Mouse (Mus musculus): ENCODE measurements around the gene Clmn. TPM values are rescaled to one million over a fixed set of nuclear protein-coding genes. Genes with fewer than 3 reads are reported as not detected.
"Not testable (repeated sequence)": the region's sequence is repeated elsewhere in the genome, so short reads cannot be mapped to it uniquely, and the experiment has no call there.

The Clmn gene
- polyA plus RNA-seq, 1 experiment: 14.4 TPM

- DNase-seq (ENCODE audit: extremely low spot score in 1 of 2, low spot score in 1 of 2): no peak
These were observed 99.1 kb downstream of the Clmn start for GRCm38 (mm10) chr12:104765761-104766160.

DNA sequence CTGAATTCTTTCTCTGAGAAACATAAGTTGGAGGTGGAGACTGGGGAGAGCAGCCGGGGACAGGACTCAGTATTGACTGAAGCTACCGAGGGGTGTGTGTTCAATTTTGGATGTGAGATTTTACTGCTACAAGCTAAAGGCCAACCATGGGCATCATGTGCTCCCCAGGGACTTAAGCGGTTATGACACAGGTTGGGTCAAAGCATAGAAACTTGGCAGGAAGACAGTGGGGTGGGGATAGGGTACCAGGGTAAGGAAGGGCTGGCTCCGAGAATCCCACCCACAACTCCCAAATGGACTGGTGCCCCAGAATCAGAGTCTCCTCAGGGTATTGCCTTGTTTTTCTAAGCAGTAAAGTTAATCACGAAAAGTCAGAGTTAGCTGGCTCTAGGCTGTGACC lies 99.8 kb downstream of the Clmn start:
- DNase-seq (ENCODE audit: extremely low spot score in 1 of 2, low spot score in 1 of 2): no peak

DNA sequence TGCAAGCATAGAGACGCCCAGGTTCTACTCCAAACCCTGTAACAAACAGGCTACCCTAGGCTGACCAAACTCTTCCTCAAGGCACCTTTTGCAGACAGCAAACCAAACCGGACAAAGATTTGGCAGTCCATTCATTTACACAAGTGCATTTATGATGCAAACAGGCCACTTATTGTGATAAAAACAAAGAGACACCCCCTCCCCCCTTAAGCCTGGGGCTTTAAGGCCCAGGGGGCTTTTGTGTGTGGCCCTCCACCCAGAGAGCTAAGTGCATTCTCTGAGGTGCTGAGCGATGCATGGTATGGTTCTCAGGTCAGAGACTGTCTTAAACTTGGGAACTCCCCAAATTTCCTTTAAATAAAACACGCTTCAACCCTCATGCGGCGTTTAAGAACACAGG lies 101.0 kb downstream of the Clmn start:
- DNase-seq (ENCODE audit: extremely low spot score in 1 of 2, low spot score in 1 of 2): no peak

DNA sequence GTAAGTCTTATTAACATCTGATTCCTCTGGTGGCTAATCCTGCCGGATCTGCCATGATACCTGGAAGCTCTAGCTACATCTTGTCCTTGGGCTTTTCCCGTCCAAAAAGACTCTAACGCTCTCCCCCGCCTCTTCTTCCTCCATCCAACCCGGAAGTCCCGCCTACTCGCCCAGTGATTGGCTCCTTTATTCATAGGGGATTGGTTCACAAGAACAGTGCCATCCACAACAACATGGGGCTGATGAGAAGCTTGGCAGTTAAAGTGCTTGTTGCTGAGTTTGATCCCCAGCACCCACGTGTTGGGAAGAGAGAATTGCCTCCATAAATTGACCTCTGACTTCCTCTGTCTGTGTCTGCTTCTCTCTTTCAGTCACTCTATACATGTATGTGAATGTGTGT lies 103.5 kb downstream of the Clmn start:
- no peak for DNase-seq (ENCODE audit: extremely low spot score in 1 of 2, low spot score in 1 of 2)

- no peak for DNase-seq (ENCODE audit: extremely low spot score in 1 of 2, low spot score in 1 of 2)
These were observed 106.8 kb downstream of the Clmn start for GRCm38 (mm10) chr12:104758066-104758465.

DNA sequence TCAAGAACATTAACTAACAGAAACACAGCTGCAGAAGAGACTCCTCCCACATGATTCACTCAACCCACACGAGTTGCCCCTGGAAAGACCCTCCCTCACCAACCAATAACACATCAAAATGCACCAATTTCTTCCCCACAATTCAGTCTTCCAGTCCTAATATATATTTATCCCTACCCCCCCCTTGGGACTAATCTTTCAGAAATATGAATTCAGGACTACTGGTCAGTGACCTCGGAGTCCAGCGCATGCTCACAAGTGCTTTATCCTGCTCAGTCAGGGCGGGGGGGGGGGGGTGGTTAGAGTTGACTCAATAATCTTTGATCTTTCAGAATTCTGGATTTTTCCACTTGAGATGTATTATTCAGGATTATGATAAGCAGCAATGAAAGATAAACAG lies 111.2 kb downstream of the Clmn start:
- DNase-seq (ENCODE audit: extremely low spot score in 1 of 2, low spot score in 1 of 2): no peak

- DNase-seq (ENCODE audit: extremely low spot score in 1 of 2, low spot score in 1 of 2): peak; percentile 86 to 99
These were observed 112.8 kb downstream of the Clmn start, which contains the start of gene Dicer1 for GRCm38 (mm10) chr12:104751814-104752765. Dicer1 (minus strand) TSS chr12:104751952.

DNA sequence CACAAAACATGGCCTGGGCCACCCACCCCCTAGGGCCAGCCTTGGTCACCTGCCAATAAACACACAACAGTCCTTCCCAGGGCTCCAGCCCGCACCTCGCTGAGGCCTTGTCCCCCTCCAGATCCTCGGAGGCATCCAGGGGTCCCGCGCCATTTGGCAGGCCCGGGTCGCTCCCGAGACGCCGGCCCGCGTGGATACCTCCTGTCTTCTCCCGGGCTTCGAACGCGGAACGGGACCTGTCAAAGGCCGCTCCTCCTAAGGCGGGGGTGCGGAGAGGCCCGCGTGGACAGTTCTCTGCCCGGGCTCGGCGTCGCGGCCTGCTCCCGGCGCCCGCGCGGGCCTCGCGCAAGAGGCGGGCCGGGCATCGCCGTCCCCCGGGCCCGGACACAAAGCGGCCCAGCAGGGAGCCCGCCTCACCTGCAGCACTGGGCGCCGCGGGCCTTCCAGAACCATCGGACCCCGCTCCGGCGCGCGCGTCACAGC lies 113.5 kb downstream of the Clmn start:
- DNase-seq (ENCODE audit: extremely low spot score in 1 of 2, low spot score in 1 of 2): no peak

GRCm38 (mm10) chr12:104748946-104749345 lies 115.9 kb downstream of the Clmn start:
- DNase-seq (ENCODE audit: extremely low spot score in 1 of 2, low spot score in 1 of 2): no peak

DNA sequence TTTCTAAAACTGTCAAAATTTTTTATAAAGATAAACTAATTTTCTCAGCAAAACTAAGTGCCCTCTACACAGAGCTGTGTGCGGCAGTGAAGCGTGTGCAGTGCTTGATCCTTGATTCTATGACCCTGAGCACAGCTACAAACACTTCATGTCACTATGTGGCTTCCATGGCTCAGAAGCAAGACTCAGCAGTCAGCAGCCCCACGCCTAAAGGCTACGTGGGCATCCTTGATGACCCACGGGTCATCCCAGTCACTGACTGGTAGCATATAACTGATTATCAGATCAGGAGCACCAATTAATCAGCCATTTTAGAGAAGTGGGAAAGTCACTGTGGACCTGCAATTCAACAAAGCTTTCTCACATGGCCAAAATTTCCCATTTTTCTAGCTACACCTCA lies 117.6 kb downstream of the Clmn start:
- no peak for DNase-seq (ENCODE audit: extremely low spot score in 1 of 2, low spot score in 1 of 2)

DNA sequence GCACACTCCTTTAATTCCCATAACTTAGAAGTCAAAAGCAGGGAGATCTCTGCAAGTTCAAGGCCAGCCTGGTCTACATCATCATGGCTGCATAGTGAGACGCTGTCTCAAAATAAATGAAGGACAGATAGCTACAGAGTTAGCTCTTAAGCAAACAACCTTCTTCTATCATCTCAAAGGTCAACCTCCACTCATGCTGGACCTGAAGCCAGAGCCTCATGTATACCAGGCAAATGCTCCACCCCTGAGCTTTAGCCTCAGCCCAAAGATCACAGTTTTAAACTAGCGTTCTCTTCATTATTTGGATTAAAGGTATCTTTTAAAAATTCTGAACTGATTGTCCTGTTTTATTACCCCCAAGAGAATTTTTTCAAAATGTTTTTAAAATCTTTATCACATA lies 118.3 kb downstream of the Clmn start:
- DNase-seq (ENCODE audit: extremely low spot score in 1 of 2, low spot score in 1 of 2): no peak

GRCm38 (mm10) chr12:104743687-104744086 lies 121.2 kb downstream of the Clmn start:
- no peak for DNase-seq (ENCODE audit: extremely low spot score in 1 of 2, low spot score in 1 of 2)

DNA sequence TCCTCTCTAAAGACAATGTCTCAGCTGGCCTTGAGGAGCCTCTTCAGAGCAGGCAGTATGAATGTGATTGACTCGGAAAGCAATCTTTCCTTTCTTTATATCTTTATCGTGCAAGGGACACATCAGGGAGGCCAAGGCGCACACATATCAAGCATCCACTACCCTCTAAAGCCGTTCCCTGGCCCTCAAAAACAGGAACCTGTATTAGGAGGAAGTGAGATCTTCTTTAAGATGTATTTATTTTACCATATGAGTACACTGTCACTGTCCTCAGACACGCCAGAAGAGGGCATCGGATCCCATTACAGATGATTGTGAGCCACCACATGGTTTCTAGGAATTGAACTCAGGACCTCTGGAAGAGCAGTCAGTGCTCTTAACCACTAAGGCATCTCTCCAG lies 122.6 kb downstream of the Clmn start:
- no peak for DNase-seq (ENCODE audit: extremely low spot score in 1 of 2, low spot score in 1 of 2)

- DNase-seq (ENCODE audit: extremely low spot score in 1 of 2, low spot score in 1 of 2): no peak
These were observed 123.8 kb downstream of the Clmn start for GRCm38 (mm10) chr12:104740841-104741787.

GRCm38 (mm10) chr12:104738931-104739330 lies 125.9 kb downstream of the Clmn start:
- no peak for DNase-seq (ENCODE audit: extremely low spot score in 1 of 2, low spot score in 1 of 2)

- DNase-seq (ENCODE audit: extremely low spot score in 1 of 2, low spot score in 1 of 2): no peak
These were observed 126.4 kb downstream of the Clmn start for GRCm38 (mm10) chr12:104738446-104738845.

GRCm38 (mm10) chr12:104737666-104738065 lies 127.2 kb downstream of the Clmn start:
- peak; percentile 30 to 68 for DNase-seq (ENCODE audit: extremely low spot score in 1 of 2, low spot score in 1 of 2)

DNA sequence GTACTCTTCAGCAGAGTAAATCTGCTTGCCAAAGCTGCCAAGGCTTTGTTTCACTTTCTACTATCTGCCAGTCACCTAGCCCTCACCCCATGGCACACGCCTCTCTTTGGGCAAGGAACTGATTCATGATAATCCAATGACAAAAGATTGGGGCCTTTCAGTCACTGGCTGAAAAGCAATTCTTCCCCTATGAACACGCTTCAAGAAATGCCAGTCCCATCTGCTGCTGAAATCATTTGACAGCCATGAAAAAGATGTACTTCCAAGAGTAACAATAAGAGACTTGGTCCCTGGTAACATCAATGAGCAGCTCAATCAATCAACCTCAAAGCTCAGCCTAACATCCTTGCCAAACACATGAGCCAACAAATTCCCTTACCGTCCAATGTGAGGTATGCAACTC lies 128.9 kb downstream of the Clmn start:
- DNase-seq (ENCODE audit: extremely low spot score in 1 of 2, low spot score in 1 of 2): no peak

GRCm38 (mm10) chr12:104733165-104733564 lies 131.7 kb downstream of the Clmn start:
- no peak for DNase-seq (ENCODE audit: extremely low spot score in 1 of 2, low spot score in 1 of 2)

- DNase-seq (ENCODE audit: extremely low spot score in 1 of 2, low spot score in 1 of 2): no peak
These were observed 133.1 kb downstream of the Clmn start for GRCm38 (mm10) chr12:104731782-104732181.

DNA sequence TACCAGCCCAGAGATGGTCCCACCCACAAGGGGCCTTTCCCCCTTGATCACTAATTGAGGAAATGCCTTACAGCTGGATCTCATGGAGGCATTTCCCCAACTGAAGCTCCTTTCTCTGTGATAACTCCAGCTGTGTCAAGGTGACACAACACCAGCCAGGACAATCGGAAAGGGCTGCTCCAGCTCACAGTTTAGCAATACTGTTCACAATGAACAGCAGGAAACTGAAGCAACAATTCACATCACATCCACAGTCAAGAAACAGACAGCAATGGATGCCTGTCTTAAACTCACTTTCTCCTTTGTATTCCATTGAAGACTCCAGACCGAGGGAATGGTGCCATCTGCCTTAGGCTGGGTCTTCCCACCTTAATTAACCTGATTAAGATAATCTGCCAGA lies 138.4 kb downstream of the Clmn start:
- not testable (repeated sequence) for DNase-seq (ENCODE audit: extremely low spot score in 1 of 2, low spot score in 1 of 2)
